Mouse (Mus musculus): ENCODE results near the gene Ptn. TPM values are rescaled to one million over a fixed set of nuclear protein-coding genes. Genes with fewer than 3 reads are reported as not detected.

Gene Ptn
- polyA plus RNA-seq, 1 experiment from 2014 or later, result 283 TPM

DNA sequence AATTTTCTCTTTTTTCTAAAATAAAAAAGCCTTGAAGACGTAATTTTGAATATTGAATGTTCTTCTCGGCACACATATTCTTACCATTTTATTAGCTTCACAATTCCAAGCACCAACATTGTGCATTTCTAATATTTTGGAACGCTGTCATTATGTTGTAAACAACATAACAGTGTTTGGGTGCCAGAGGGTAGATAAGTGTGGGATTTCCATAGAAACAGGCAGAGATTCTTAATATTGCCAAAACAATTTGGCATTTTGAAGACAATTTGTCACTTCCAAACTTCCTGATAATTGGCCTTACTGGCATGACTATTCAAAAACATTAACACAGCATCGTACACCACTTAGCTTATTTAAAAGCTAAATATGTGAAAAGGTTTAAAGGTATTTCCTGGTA is 119.1 kb downstream of the Ptn start:
- Histone ChIP-seq H3K9ac (no peak overlapping the region), H3K4me2 (no peak overlapping the region), H3K27ac (ENCODE audit: poor library complexity, severe bottlenecking) (no peak overlapping the region), H3K4me1 (replicated peaks) (no peaks in the 10 kb centered on the region; the same call in 1 of the 2 replicates), H3K27me3 (replicated peaks) (no peaks in the 10 kb centered on the region), H3K36me3 (no peaks in the 10 kb centered on the region), H3K4me3 (no peak overlapping the region), H3K9me3 (replicated peaks) (no peaks in the 10 kb centered on the region)
- WGBS, result 83% methylated on average over 4 of the region's 4 CpGs
- ATAC-seq (ENCODE audit: insufficient number of reproducible peaks, low FRiP score), result no peak

DNA sequence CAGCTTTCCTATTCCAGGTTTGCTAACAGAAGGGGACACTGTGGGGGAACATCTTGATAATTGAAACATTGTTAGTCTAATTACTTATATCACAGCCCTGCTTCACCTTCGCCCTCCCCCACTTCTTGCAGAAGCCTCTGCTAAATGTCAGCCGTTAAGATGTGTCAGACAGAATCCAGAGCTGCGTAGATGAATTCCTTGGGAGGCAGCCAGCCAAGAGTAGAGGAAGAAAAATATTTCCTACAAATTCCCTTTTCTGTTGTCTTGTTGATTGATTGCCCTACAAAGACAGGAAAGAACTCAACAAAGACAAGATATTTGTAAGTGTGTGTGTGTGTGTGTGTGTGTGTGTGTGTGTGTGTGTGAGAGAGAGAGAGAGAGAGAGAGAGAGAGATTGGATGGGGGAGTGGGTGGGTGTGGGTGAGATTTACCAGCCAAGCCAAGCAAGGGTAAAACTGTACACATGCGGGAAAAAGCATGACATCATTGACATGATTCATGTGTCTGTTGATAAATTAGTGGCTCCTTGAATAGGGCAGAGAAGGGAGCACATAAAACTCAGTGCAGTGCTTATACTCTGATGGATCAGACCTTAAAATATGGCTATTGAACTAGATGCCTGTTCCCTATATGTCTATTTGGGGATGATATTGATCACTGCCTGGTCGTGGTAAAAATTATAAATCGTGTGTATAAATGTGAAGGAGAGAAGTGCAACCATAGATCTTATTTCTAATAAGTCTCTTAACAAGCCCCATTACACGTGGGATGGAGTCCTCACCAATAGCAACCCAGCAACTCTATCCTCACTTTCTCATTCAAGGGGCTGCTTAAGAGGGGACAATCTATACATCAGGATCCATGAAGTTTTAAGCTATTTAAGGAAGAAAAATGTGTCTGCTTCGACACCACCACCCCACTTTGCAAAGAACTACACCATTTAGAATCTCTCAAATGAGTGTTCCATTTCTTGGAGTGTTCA is 133.0 kb downstream of the Ptn start:
- H3K27ac ChIP-seq (ENCODE audit: poor library complexity, severe bottlenecking), result peak overlapping the region; percentile 78
- H3K9ac ChIP-seq, result no peak overlapping the region
- peaks cover 18% of the 10 kb centered on the region for H3K4me1 ChIP-seq (replicated peaks)
- no peak overlapping the region for H3K4me2 ChIP-seq
- ATAC-seq (ENCODE audit: insufficient number of reproducible peaks, low FRiP score), result peak; percentile 91
- H3K4me3 ChIP-seq, result no peak overlapping the region
- no peaks in the 10 kb centered on the region for H3K36me3 ChIP-seq
- WGBS, result 40% methylated on average over 8 of the region's 8 CpGs
- no peaks in the 10 kb centered on the region for H3K9me3 ChIP-seq (replicated peaks)
- no peaks in the 10 kb centered on the region for H3K27me3 ChIP-seq (replicated peaks)

DNA sequence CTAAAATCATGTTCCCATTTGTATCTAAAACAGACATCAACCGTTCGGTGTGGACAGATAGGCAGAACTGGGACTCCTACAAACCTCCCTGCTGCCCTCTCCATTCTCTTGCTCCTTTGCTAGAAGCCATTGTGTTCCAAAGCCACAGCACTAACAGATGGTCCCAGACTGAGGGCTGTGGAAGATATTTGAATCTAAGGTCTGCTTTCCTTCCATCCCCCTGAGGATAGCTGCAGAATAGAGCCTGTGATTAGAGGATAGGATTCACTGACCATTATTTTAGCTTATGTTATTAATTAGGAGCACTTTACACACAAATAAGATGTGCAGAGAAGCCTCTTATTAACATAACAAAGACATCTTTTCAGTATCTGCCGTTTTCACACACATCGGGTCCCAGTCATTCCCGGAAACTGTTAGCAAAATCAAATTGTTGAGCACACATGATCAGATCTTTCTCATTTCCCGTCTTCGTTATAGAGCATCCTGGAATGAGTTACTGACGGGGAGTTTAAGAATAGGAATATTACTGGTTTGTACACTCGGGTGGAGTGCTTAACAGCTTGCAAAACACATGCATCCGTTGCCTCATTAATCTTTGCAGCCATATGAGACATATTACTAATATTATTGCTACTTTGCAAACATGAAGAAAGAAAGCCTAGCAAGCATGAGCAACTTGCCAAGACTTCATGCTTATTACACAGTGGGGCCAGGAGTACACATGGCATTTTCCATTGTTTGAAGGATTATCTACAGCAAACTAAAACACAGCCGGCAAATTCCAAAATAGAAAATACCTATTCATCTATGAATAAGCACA is 137.4 kb downstream of the Ptn start:
- peaks cover 18% of the 10 kb centered on the region for H3K4me1 ChIP-seq (replicated peaks)
- no peak overlapping the region for H3K9ac ChIP-seq
- H3K27me3 ChIP-seq (replicated peaks), result no peaks in the 10 kb centered on the region
- no peak overlapping the region for H3K27ac ChIP-seq (ENCODE audit: poor library complexity, severe bottlenecking)
- no peak for ATAC-seq (ENCODE audit: insufficient number of reproducible peaks, low FRiP score)
- H3K36me3 ChIP-seq, result no peaks in the 10 kb centered on the region
- H3K4me3 ChIP-seq, result no peak overlapping the region
- no peaks in the 10 kb centered on the region; the same call in 1 of the 2 replicates for H3K9me3 ChIP-seq (replicated peaks)
- WGBS, result 83% methylated on average over 11 of the region's 11 CpGs
- no peak overlapping the region for H3K4me2 ChIP-seq

DNA sequence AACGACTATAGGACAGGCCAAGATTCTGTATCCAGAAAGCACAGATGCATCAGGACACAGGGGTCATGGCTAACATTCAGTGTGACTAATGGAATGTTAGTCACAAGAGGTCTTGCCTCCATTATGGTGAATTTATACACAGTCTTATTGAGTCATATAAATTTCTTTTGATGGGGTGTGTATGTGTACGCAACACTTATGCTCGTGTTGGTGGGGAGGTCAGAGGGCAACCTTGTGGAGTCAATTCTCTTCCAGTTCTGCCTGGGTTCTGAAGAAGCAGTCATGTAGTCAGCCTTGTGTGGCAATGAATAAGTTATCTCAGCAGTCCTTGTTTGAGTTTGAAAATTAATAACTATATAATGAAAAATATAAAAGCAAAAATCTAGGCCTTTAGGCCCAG is 138.7 kb downstream of the Ptn start:
- H3K9me3 ChIP-seq (replicated peaks), result no peaks in the 10 kb centered on the region; the same call in 1 of the 2 replicates
- no peak for ATAC-seq (ENCODE audit: insufficient number of reproducible peaks, low FRiP score)
- no peak overlapping the region for H3K27ac ChIP-seq (ENCODE audit: poor library complexity, severe bottlenecking)
- no peaks in the 10 kb centered on the region for H3K36me3 ChIP-seq
- WGBS, result 77% methylated on average over 3 of the region's 3 CpGs
- no peak overlapping the region for H3K9ac ChIP-seq
- H3K4me2 ChIP-seq, result no peak overlapping the region
- H3K4me3 ChIP-seq, result no peak overlapping the region
- H3K27me3 ChIP-seq (replicated peaks), result no peaks in the 10 kb centered on the region
- peaks cover 9% of the 10 kb centered on the region for H3K4me1 ChIP-seq (replicated peaks)

Small RNAs within 50 kb of the gene (microRNA-seq; reads per million reads assigned to microRNA genes)
- gene Gm25111, result not detected

Measured in heart, embryonic 12.5 days (tissue).